Mouse (Mus musculus): Measurements from ENCODE around the gene Glis3. TPM values are rescaled to one million over a fixed set of nuclear protein-coding genes. Genes with fewer than 3 reads are reported as not detected.
A peak's percentile ranks its signal among the peaks of the same experiment; 100 is the strongest.

Glis3 gene
- total RNA-seq, 1 experiment = 3.3 TPM

GRCm38 (mm10) chr19:28231511-28231910, 448.4 kb downstream of the Glis3 start:
- DNase-seq (ENCODE audit: low read depth, low spot score) = peak; percentile 17
- H3K4me1 ChIP-seq (ENCODE audit: control insufficient read depth in 2 of 2, insufficient read depth in 2 of 2, low read length in 2 of 2, poor library complexity in 1 of 2) = no peaks in the 10 kb centered on the region
- no peak overlapping the region for H3K4me3 ChIP-seq (ENCODE audit: insufficient read depth in 1 of 2, low read depth in 1 of 2, low read length in 2 of 2, poor library complexity in 1 of 2, severe bottlenecking in 1 of 2)
- in situ Hi-C loops (cut with MboI; ENCODE audit: low sequenced_read_pairs in 2 of 2, unreplicated experiment in 2 of 2) = no loop called here
- TF ChIP-seq ZC3H11A (IDR thresholded peaks at IDR 0.05; ENCODE audit: borderline replicate concordance, low read depth, low read length) (no peak), CHD2 (IDR thresholded peaks at IDR 0.05; ENCODE audit: low read depth, low read length) (no peak), ZNF384 (IDR thresholded peaks at IDR 0.05; ENCODE audit: low read depth, low read length) (no peak), MAFK (IDR thresholded peaks at IDR 0.05; ENCODE audit: insufficient read depth, low read depth, low read length) (no peak), HCFC1 (IDR thresholded peaks at IDR 0.05; ENCODE audit: borderline replicate concordance, insufficient read depth, low read length) (no peak)
- H3K27ac ChIP-seq (ENCODE audit: insufficient read depth, low read depth, low read length, poor library complexity, severe bottlenecking) = no peak overlapping the region
- H3K36me3 ChIP-seq (ENCODE audit: control insufficient read depth, insufficient read depth, low read length, poor library complexity, severe bottlenecking) = no peaks in the 10 kb centered on the region
- no peaks in the 10 kb centered on the region for H3K9me3 ChIP-seq (ENCODE audit: control insufficient read depth, insufficient read depth, low read depth, low read length)
- H3K9ac ChIP-seq (ENCODE audit: insufficient read depth, low read depth, low read length, poor library complexity, severe bottlenecking) = no peak overlapping the region

- TF ChIP-seq CHD2 (IDR thresholded peaks at IDR 0.05; ENCODE audit: low read depth, low read length) = no peak
- no peak for TF ChIP-seq HCFC1 (IDR thresholded peaks at IDR 0.05; ENCODE audit: borderline replicate concordance, insufficient read depth, low read length)
- no peak for TF ChIP-seq ZC3H11A (IDR thresholded peaks at IDR 0.05; ENCODE audit: borderline replicate concordance, low read depth, low read length)
- no peak for TF ChIP-seq MAFK (IDR thresholded peaks at IDR 0.05; ENCODE audit: insufficient read depth, low read depth, low read length)
- no peak for TF ChIP-seq ZNF384 (IDR thresholded peaks at IDR 0.05; ENCODE audit: low read depth, low read length)
- in situ Hi-C loops (cut with MboI; ENCODE audit: low sequenced_read_pairs in 2 of 2, unreplicated experiment in 2 of 2) = no loop called here
- H3K4me1 ChIP-seq (ENCODE audit: control insufficient read depth in 2 of 2, insufficient read depth in 2 of 2, low read length in 2 of 2, poor library complexity in 1 of 2) = no peaks in the 10 kb centered on the region
- no peak for DNase-seq (ENCODE audit: low read depth, low spot score)
- no peak overlapping the region for H3K4me3 ChIP-seq (ENCODE audit: insufficient read depth in 1 of 2, low read depth in 1 of 2, low read length in 2 of 2, poor library complexity in 1 of 2, severe bottlenecking in 1 of 2)
- no peak overlapping the region for H3K9ac ChIP-seq (ENCODE audit: insufficient read depth, low read depth, low read length, poor library complexity, severe bottlenecking)
- no peaks in the 10 kb centered on the region for H3K36me3 ChIP-seq (ENCODE audit: control insufficient read depth, insufficient read depth, low read length, poor library complexity, severe bottlenecking)
- H3K27ac ChIP-seq (ENCODE audit: insufficient read depth, low read depth, low read length, poor library complexity, severe bottlenecking) = no peak overlapping the region
- no peaks in the 10 kb centered on the region for H3K9me3 ChIP-seq (ENCODE audit: control insufficient read depth, insufficient read depth, low read depth, low read length)
Observed at GRCm38 (mm10) chr19:28227526-28227925, 452.4 kb downstream of the Glis3 start.

DNA sequence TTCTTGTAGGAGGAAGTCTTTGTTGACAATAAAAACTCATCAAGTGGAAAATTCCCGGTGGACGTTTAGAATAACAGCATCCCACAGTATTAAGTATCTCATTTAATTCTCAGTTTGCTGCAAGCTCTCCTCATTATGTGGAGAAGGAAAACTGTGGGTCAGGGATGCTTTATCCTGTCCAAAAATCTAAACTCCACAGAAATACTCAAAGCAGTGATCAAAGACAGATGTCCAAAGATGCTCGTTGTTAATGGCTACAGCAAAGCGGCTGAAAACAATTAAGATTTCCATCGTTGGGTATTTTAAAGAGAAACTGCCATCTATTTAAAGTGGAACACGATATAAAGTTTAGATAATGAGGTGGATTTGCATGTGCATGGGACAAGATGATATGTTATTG, 454.2 kb downstream of the Glis3 start:
- H3K36me3 ChIP-seq (ENCODE audit: control insufficient read depth, insufficient read depth, low read length, poor library complexity, severe bottlenecking) = no peaks in the 10 kb centered on the region
- H3K4me1 ChIP-seq (ENCODE audit: control insufficient read depth in 2 of 2, insufficient read depth in 2 of 2, low read length in 2 of 2, poor library complexity in 1 of 2) = no peaks in the 10 kb centered on the region
- no peak for DNase-seq (ENCODE audit: low read depth, low spot score)
- H3K9ac ChIP-seq (ENCODE audit: insufficient read depth, low read depth, low read length, poor library complexity, severe bottlenecking) = no peak overlapping the region
- H3K9me3 ChIP-seq (ENCODE audit: control insufficient read depth, insufficient read depth, low read depth, low read length) = no peaks in the 10 kb centered on the region
- no peak overlapping the region for H3K27ac ChIP-seq (ENCODE audit: insufficient read depth, low read depth, low read length, poor library complexity, severe bottlenecking)
- in situ Hi-C loops (cut with MboI; ENCODE audit: low sequenced_read_pairs in 2 of 2, unreplicated experiment in 2 of 2) = no loop called here
- TF ChIP-seq ZNF384 (IDR thresholded peaks at IDR 0.05; ENCODE audit: low read depth, low read length) (no peak), HCFC1 (IDR thresholded peaks at IDR 0.05; ENCODE audit: borderline replicate concordance, insufficient read depth, low read length) (no peak), ZC3H11A (IDR thresholded peaks at IDR 0.05; ENCODE audit: borderline replicate concordance, low read depth, low read length) (no peak), MAFK (IDR thresholded peaks at IDR 0.05; ENCODE audit: insufficient read depth, low read depth, low read length) (no peak), CHD2 (IDR thresholded peaks at IDR 0.05; ENCODE audit: low read depth, low read length) (no peak)
- H3K4me3 ChIP-seq (ENCODE audit: insufficient read depth in 1 of 2, low read depth in 1 of 2, low read length in 2 of 2, poor library complexity in 1 of 2, severe bottlenecking in 1 of 2) = no peak overlapping the region

DNA sequence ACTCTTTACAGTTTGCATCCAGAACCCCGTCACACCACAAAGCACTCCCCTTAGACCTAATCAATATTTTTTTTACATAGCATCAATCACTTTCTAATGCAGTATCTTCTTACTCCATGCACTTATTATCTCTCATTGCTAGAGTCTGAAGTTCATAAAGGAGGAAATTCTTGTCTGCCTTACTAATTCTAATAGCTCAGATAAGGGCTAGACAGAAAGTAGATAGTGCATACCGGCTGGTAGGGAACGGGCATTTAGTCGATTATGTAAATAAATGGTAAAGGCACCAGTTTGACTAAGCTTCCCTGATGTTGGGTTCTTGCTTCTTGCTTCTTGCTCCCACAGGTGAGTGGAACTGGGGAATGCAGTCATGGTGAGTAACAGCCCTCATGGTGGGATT, 468.2 kb downstream of the Glis3 start:
- Histone ChIP-seq H3K4me1 (ENCODE audit: control insufficient read depth in 2 of 2, insufficient read depth in 2 of 2, low read length in 2 of 2, poor library complexity in 1 of 2) (no peaks in the 10 kb centered on the region), H3K36me3 (ENCODE audit: control insufficient read depth, insufficient read depth, low read length, poor library complexity, severe bottlenecking) (no peaks in the 10 kb centered on the region), H3K27ac (ENCODE audit: insufficient read depth, low read depth, low read length, poor library complexity, severe bottlenecking) (no peak overlapping the region), H3K9ac (ENCODE audit: insufficient read depth, low read depth, low read length, poor library complexity, severe bottlenecking) (no peak overlapping the region), H3K9me3 (ENCODE audit: control insufficient read depth, insufficient read depth, low read depth, low read length) (no peaks in the 10 kb centered on the region), H3K4me3 (ENCODE audit: insufficient read depth in 1 of 2, low read depth in 1 of 2, low read length in 2 of 2, poor library complexity in 1 of 2, severe bottlenecking in 1 of 2) (no peak overlapping the region)
- TF ChIP-seq ZNF384 (IDR thresholded peaks at IDR 0.05; ENCODE audit: low read depth, low read length) = no peak
- TF ChIP-seq CHD2 (IDR thresholded peaks at IDR 0.05; ENCODE audit: low read depth, low read length) = no peak
- TF ChIP-seq HCFC1 (IDR thresholded peaks at IDR 0.05; ENCODE audit: borderline replicate concordance, insufficient read depth, low read length) = no peak
- TF ChIP-seq ZC3H11A (IDR thresholded peaks at IDR 0.05; ENCODE audit: borderline replicate concordance, low read depth, low read length) = no peak
- TF ChIP-seq MAFK (IDR thresholded peaks at IDR 0.05; ENCODE audit: insufficient read depth, low read depth, low read length) = no peak
- no peak for DNase-seq (ENCODE audit: low read depth, low spot score)
- in situ Hi-C loops (cut with MboI; ENCODE audit: low sequenced_read_pairs in 2 of 2, unreplicated experiment in 2 of 2) = no loop called here

Other genes starting within 250 kb of the Glis3 start
- 5.0 and 7.9 TPM in 2 replicates for gene Slc1a1, start 155.0 kb upstream of the Glis3 start, total RNA-seq (2012; rRNA removed)

Data from ES-E14 (cell line).